Mouse (Mus musculus) left cerebral cortex, adult 9 months (tissue): ENCODE results near the gene Map3k7.

Experiments used
- DNase-seq, 2 experiments: peaks; one replicate each; pipeline ENCODE4 v3.0.0; 2022; ENCODE audit warnings: low spot score in 2 of 2

The Map3k7 gene

DNA sequence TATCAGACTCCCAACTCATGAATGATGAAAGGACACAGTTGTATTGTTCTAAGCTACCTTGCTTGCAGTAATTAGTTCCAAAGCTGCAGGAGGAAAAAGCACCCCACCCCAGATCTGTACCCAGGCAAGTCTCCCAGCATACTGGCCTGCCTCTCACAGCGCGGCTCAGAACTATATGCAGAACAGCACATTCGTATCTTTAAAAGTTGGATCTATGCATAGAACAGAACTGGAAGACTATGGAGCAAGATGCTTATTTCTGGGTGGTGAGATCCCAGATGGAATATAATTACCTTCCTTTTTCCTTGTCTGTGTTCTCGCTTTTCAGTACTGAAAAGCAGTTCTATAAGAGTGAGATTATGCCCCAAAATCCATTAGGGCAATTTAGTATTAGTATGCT, 96.8 kb downstream of the Map3k7 start:
- DNase-seq: no peak

DNA sequence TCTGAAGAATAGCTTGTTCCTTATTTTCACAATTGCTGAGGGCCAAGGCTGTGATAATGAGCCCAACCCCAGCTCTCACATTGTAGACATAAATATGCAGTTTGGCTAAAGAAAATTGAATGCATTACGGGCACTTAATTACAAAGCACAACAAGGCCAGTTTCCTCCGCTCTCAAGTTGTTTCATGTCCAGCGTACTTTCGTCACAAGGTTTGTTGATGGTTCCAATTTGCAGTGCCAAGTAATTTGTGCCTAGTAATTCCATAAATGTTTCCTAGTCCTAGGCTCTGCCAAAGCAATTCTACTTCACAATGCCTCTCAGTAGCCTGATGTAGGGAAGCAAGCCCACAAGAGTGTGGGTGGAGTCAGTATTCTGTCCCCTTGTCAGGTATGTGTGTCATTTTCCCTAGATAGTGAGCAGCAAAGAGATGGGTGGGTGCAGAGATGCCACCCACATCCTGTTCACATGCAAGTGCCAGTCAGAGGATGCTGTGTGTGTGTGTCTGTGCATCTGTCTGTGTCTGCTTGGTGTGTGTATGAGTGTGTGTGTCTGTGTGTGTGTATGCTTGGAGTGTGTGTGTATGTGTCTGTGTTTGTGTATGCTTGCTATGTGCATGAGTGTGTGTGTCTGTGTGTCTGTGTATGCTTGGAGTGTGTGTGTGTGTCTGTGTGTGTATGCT, 98.6 kb downstream of the Map3k7 start:
- peak in 1 of 2 experiments; percentile 19 for DNase-seq

DNA sequence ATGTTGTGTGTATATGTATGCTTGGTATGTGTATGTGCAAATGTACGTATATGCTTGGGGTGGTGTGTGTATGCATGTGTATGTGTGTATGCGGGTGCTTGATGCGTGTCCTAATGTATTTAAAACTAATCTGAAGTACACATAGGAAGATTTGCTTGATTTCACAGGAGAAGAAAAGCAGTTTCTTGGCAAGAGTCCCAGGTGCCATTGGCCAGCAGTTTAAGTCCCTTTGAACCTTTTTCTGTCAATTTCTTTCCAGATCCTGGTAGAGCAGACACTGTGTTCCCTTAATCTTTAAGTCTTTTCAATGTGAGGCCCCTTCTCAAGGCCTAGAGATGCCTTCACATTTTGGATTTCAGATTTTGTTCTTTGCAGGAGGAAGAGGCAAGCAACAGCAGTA, 99.4 kb downstream of the Map3k7 start:
- DNase-seq: no peak
